Mouse (Mus musculus): Measurements from ENCODE around the gene Cxcl2. TPM values are rescaled to one million over a fixed set of nuclear protein-coding genes. Genes with fewer than 3 reads are reported as not detected.

Cxcl2 gene
- polyA plus RNA-seq (2014; fragmentation: Illumina TruSeq; extraction: RNeasy Lipid Tissue Mini Kit (QIAGEN cat#74804); ENCODE audit: low read depth, low replicate concordance): 1.5 TPM

GRCm38 (mm10) chr5:90903339-90904020, at the start of gene Cxcl2:
Cxcl2 (plus strand) TSS chr5:90903871.

GRCm38 (mm10) chr5:90890519-90891463, 12.9 kb upstream of the Cxcl2 start, which contains the start of gene Cxcl1:
Cxcl1 (plus strand) TSS chr5:90891241.

GRCm38 (mm10) chr5:90930971-90931851, 27.5 kb downstream of the Cxcl2 start, which contains the start of gene Mthfd2l:
Mthfd2l (plus strand) TSS chr5:90931117.

Other genes with a start within 250 kb of the Cxcl2 start
- not detected for gene Cxcl5, start 144.5 kb upstream of the Cxcl2 start, polyA plus RNA-seq (2014; fragmentation: Illumina TruSeq; extraction: RNeasy Lipid Tissue Mini Kit (QIAGEN cat#74804); ENCODE audit: low read depth, low replicate concordance)
- 0.79 TPM for gene Ppbp, start 135.4 kb upstream of the Cxcl2 start, polyA plus RNA-seq (2014; fragmentation: Illumina TruSeq; extraction: RNeasy Lipid Tissue Mini Kit (QIAGEN cat#74804); ENCODE audit: low read depth, low replicate concordance)
- 67.2 TPM for gene Pf4, start 131.4 kb upstream of the Cxcl2 start, polyA plus RNA-seq (2014; fragmentation: Illumina TruSeq; extraction: RNeasy Lipid Tissue Mini Kit (QIAGEN cat#74804); ENCODE audit: low read depth, low replicate concordance)
- not detected for gene Cxcl3, start 117.8 kb upstream of the Cxcl2 start, polyA plus RNA-seq (2014; fragmentation: Illumina TruSeq; extraction: RNeasy Lipid Tissue Mini Kit (QIAGEN cat#74804); ENCODE audit: low read depth, low replicate concordance)
- not detected for gene Cxcl15, start 109.3 kb upstream of the Cxcl2 start, polyA plus RNA-seq (2014; fragmentation: Illumina TruSeq; extraction: RNeasy Lipid Tissue Mini Kit (QIAGEN cat#74804); ENCODE audit: low read depth, low replicate concordance)
- gene Cxcl1, start 12.6 kb upstream of the Cxcl2 start, polyA plus RNA-seq (2014; fragmentation: Illumina TruSeq; extraction: RNeasy Lipid Tissue Mini Kit (QIAGEN cat#74804); ENCODE audit: low read depth, low replicate concordance): 2.1 TPM
- gene Mthfd2l, start 27.2 kb downstream of the Cxcl2 start, polyA plus RNA-seq (2014; fragmentation: Illumina TruSeq; extraction: RNeasy Lipid Tissue Mini Kit (QIAGEN cat#74804); ENCODE audit: low read depth, low replicate concordance): 31.4 TPM
- gene Epgn, start 123.6 kb downstream of the Cxcl2 start, polyA plus RNA-seq (2014; fragmentation: Illumina TruSeq; extraction: RNeasy Lipid Tissue Mini Kit (QIAGEN cat#74804); ENCODE audit: low read depth, low replicate concordance): not detected
- gene Ereg, start 170.8 kb downstream of the Cxcl2 start, polyA plus RNA-seq (2014; fragmentation: Illumina TruSeq; extraction: RNeasy Lipid Tissue Mini Kit (QIAGEN cat#74804); ENCODE audit: low read depth, low replicate concordance): not detected
- not detected for gene Areg, start 235.7 kb downstream of the Cxcl2 start, polyA plus RNA-seq (2014; fragmentation: Illumina TruSeq; extraction: RNeasy Lipid Tissue Mini Kit (QIAGEN cat#74804); ENCODE audit: low read depth, low replicate concordance)

Data from adipose tissue, adult 10 weeks (tissue).